Mouse (Mus musculus) megakaryocyte, embryonic 14.5 days (primary cell): Measurements from ENCODE around the gene Impg1.

Experiments used
- FLI1 ChIP-seq: IDR thresholded peaks from 2 replicates; pipeline ENCODE4 v1.6.1; 2012; ENCODE audit warnings: low read length, inconsistent platforms, mixed read lengths
- GATA1 ChIP-seq: IDR thresholded peaks from 3 replicates; pipeline ENCODE4 v1.6.1; 2012; ENCODE audit warnings: mixed read lengths, low read length, inconsistent platforms, borderline replicate concordance

- TF ChIP-seq GATA1 (no peak), FLI1 (no peak)
These were observed 169.2 kb downstream of the Impg1 start for GRCm38 (mm10) chr9:80296086-80296485.
